ENCODE assay signal across 11 mouse cellular contexts in genomic region chr12:85865526-85865925, GRCm38 (mm10). TPM values are rescaled to one million over a fixed set of nuclear protein-coding genes. Genes with fewer than 3 reads are reported as not detected.
A peak's percentile ranks its signal among the peaks of the same experiment; 100 is the strongest.
DNase-seq lines count a peak whose midpoint lies in the region; TF ChIP-seq lines count a peak whose summit lies in the region.
"Had no signal": no experiment of that assay in that cellular context is flagged by ENCODE, and none has a peak within 500 bp of the region (broad histone marks: within the 10 kb centered on the region; RNA-seq: fewer than 3 reads in every experiment).

No protein-coding gene starts in this region.

- in situ Hi-C loops in CH12.LX (cut with MboI; ENCODE audit: low pct_ligation_motif_present, low pct_unique_long_range_greater_than_20kb, low sequenced_read_pairs), result no loop called here

- peaks cover 0 to 9% of the 10 kb centered on the region in 2 experiments; a peak in 1 of 4 replicates for H3K4me1 ChIP-seq in CH12.LX (ENCODE audit: control insufficient read depth in 1 of 2, insufficient read depth in 2 of 2)

- peak; percentile 24 to 29 for DNase-seq in cerebellum, postnatal 14 days
- DNase-seq in cerebellum, adult 11-12 months, result no peak
- DNase-seq in layer of hippocampus, adult 2 months (ENCODE audit: low spot score in 2 of 2), result peak in 1 of 2 experiments; percentile 22
- no peak for DNase-seq in layer of hippocampus, adult 8-10 months (ENCODE audit: low spot score in 2 of 2)
- peak; percentile 12 for DNase-seq in CH12.LX (ENCODE audit: extremely low read depth)
- peak; percentile 25 for DNase-seq in lung, postnatal 25 days (ENCODE audit: low spot score)
- no peak for DNase-seq in spleen, adult 18-20 months
- DNase-seq in gastrocnemius, postnatal 36 days, result no peak
- DNase-seq: cerebellum, adult 8-10 months; gastrocnemius, postnatal 25 days; layer of hippocampus, adult 9-11 months had no signal

- TF ChIP-seq CTCF in layer of hippocampus, adult 2 months (conservative IDR thresholded peaks at IDR 0.05), result peak; percentile 89
- TF ChIP-seq CTCF in CH12.LX (conservative IDR thresholded peaks at IDR 0.05 in 1 of 2, IDR thresholded peaks at IDR 0.05 in 1 of 2; ENCODE audit: low read depth in 2 of 2, low read length in 2 of 2), result peak in 1 of 2 experiments; percentile 69; a peak in 3 of 4 replicates

- dilution Hi-C loops in CH12.LX (cut with MboI; ENCODE audit: extremely low pct_ligation_motif_present, extremely low pct_unique_long_range_greater_than_20kb, low sequenced_read_pairs), result no loop called here

- intact Hi-C loops in gastrocnemius, postnatal 36 days (cut with DNase I), result no loop called here

- H3K9me3 ChIP-seq in CH12.LX (replicated peaks; ENCODE audit: low read length), result no peaks in the 10 kb centered on the region

- H3K9ac ChIP-seq in CH12.LX (ENCODE audit: insufficient read depth, low read depth), result no peak overlapping the region

- peaks cover 3 to 40% of the 10 kb centered on the region in 2 experiments for H3K36me3 ChIP-seq in CH12.LX (replicated peaks in 1 of 2; ENCODE audit: control insufficient read depth in 1 of 2, insufficient read depth in 1 of 2, low read length in 1 of 2)

- TF ChIP-seq RAD21 in CH12.LX (IDR thresholded peaks at IDR 0.05; ENCODE audit: low read depth, low read length), result peak; percentile 69

- TF ChIP-seq POLR2A in CH12.LX (IDR thresholded peaks at IDR 0.05; ENCODE audit: low read depth, low read length), result no peak

- no peaks in the 10 kb centered on the region for H3K79me2 ChIP-seq in CH12.LX (replicated peaks; ENCODE audit: control insufficient read depth, extremely low read depth, insufficient read depth, poor library complexity, severe bottlenecking)

- TF ChIP-seq EP300 in CH12.LX (IDR thresholded peaks at IDR 0.05; ENCODE audit: low read length), result no peak

- no peak overlapping the region for H3K4me3 ChIP-seq in layer of hippocampus, adult 2 months
- no peak overlapping the region for H3K4me3 ChIP-seq in CH12.LX (replicated peaks in 1 of 3; ENCODE audit: low read depth in 2 of 3, low read length in 2 of 3, poor library complexity in 1 of 3)

- H3K27ac ChIP-seq in layer of hippocampus, adult 2 months, result no peak overlapping the region
- no peak overlapping the region for H3K27ac ChIP-seq in CH12.LX (ENCODE audit: insufficient read depth, low read depth)

- H3K27me3 ChIP-seq in CH12.LX (replicated peaks), result no peaks in the 10 kb centered on the region

- H3K4me2 ChIP-seq in CH12.LX (ENCODE audit: insufficient read depth, low read depth, poor library complexity, severe bottlenecking), result no peak overlapping the region

TF ChIP-seq in CH12.LX, 34 proteins besides CTCF, POLR2A, EP300 and RAD21:
- TF ChIP-seq POLR2AphosphoS2 (IDR thresholded peaks at IDR 0.05; ENCODE audit: low read depth, low read length) (no peak), ZKSCAN1 (IDR thresholded peaks at IDR 0.05; ENCODE audit: borderline replicate concordance, low read depth, low read length) (no peak), CHD1 (IDR thresholded peaks at IDR 0.05; ENCODE audit: low read depth, low read length) (no peak), SMC3 (IDR thresholded peaks at IDR 0.05; ENCODE audit: low read depth, low read length) (peak; percentile 55)

RNA-seq across cellular contexts. Expression of gene Ttll5, which starts 41.1 kb away (rescaled TPM):
- total RNA-seq in layer of hippocampus, adult 2 months (2021), result 10 to 100 TPM; 48.5 to 48.6 TPM
- 10 to 100 TPM; 43.8 to 55.8 (median 51.1) TPM for total RNA-seq in layer of hippocampus, adult 8-10 months (2022)
- total RNA-seq in CH12.LX (2012; rRNA removed) (8.7 and 10.4 TPM in 2 replicates), CH12.LX (2014; rRNA removed) (4.6 and 5.7 TPM in 2 replicates)
- 14.0 and 14.8 TPM in 2 replicates for polyA plus RNA-seq in CH12.LX (2012; ENCODE audit: insufficient read length, low read depth)
- 1 to 10 TPM; 5.5 to 6.1 TPM for total RNA-seq in gastrocnemius, postnatal 36 days (2021)

RNA-seq across cellular contexts. Expression of gene Erg28, which starts 41.2 kb away (rescaled TPM):
- total RNA-seq in layer of hippocampus, adult 2 months (2021), result 10 to 100 TPM; 57.2 to 62.6 TPM
- 10 to 100 TPM; 55.2 to 66.9 (median 62.7) TPM for total RNA-seq in layer of hippocampus, adult 8-10 months (2022)
- total RNA-seq in CH12.LX (2012; rRNA removed), result 83.6 and 91.5 TPM in 2 replicates
- 246 and 318 TPM in 2 replicates for total RNA-seq in CH12.LX (2014; rRNA removed)
- 124 and 143 TPM in 2 replicates for polyA plus RNA-seq in CH12.LX (2012; ENCODE audit: insufficient read length, low read depth)
- 1 to 10 TPM; 2.7 to 3.9 TPM for total RNA-seq in gastrocnemius, postnatal 36 days (2021)

Comparison
In these comparisons a context has a peak if more than half of its experiments do, and no peak if none do; other contexts are left out.
1. DNase-seq: peak in cerebellum, postnatal 14 days (2 of 2), CH12.LX (single experiment) and lung, postnatal 25 days (single experiment); none in cerebellum, adult 11-12 months (single experiment), layer of hippocampus, adult 8-10 months (0 of 2), spleen, adult 18-20 months (0 of 2) and gastrocnemius, postnatal 36 days (0 of 2).
2. RNA of gene Erg28, which starts 41.2 kb away (total RNA-seq): 83.6 to 318 TPM in CH12.LX, 55.2 to 66.9 TPM in layer of hippocampus, adult 8-10 months and 57.2 to 62.6 TPM in layer of hippocampus, adult 2 months; 2.7 to 3.9 TPM in gastrocnemius, postnatal 36 days; every median in the first group is over 10 times any median in the second.